Mouse (Mus musculus) midbrain, embryonic 12.5 days (tissue): ENCODE measurements around the gene Serpinh1. TPM values are rescaled to one million over a fixed set of nuclear protein-coding genes. Genes with fewer than 3 reads are reported as not detected.
"Not testable (repeated sequence)": the region's sequence is repeated elsewhere in the genome, so short reads cannot be mapped to it uniquely, and the experiment has no call there.

Experiments used
- ATAC-seq: fragments of 200-750 bp; cut with Nextera tagmentation; 2 replicates; pipeline ENCODE4 v1.8.0; 2017; ENCODE audit warnings: low read depth, moderate TSS enrichment, moderate library complexity; ENCODE audit not compliant: low FRiP score
- H3K27ac ChIP-seq: fragments of 300-500 bp; sonication (generic); replicated peaks from 2 replicates; pipeline ENCODE4 v1.5.1; 2016; ENCODE audit warnings: mild to moderate bottlenecking
- H3K27me3 ChIP-seq: fragments of 300-500 bp; sonication (generic); 2 replicates; pipeline ENCODE4 v1.6.1; 2016; ENCODE audit warnings: mild to moderate bottlenecking
- H3K36me3 ChIP-seq: fragments of 300-500 bp; sonication (generic); 2 replicates; pipeline ENCODE4 v1.6.1; 2016
- H3K4me1 ChIP-seq: fragments of 300-500 bp; sonication (generic); 2 replicates; pipeline ENCODE4 v1.6.1; 2016
- H3K4me2 ChIP-seq: fragments of 300-500 bp; sonication (generic); replicated peaks from 2 replicates; pipeline ENCODE4 v1.6.1; 2016; ENCODE audit warnings: mild to moderate bottlenecking, moderate library complexity
- H3K4me3 ChIP-seq: fragments of 300-500 bp; sonication (generic); 2 replicates; pipeline ENCODE4 v1.5.1; 2016; ENCODE audit warnings: mild to moderate bottlenecking
- H3K9ac ChIP-seq: fragments of 300-500 bp; sonication (generic); replicated peaks from 2 replicates; pipeline ENCODE4 v1.6.1; 2016; ENCODE audit warnings: mild to moderate bottlenecking, moderate library complexity
- H3K9me3 ChIP-seq: fragments of 300-500 bp; sonication (generic); 2 replicates; pipeline ENCODE4 v1.6.1; 2016; ENCODE audit warnings: mild to moderate bottlenecking
- WGBS: fragments of 180-500 bp; shearing (Covaris S2); methylation state at CpG from one replicate; pipeline ENCODE4 v1.1.7; 2016; 5-methylcytosine and 5-hydroxymethylcytosine counted together
- polyA plus RNA-seq: library from polyadenylated mRNA; unstranded; fragments of >200 nt; fragmentation: Nextera tagmentation; extraction: Ambion mirVana; gene quantifications from 2 replicates; pipeline ENCODE4 v1.2.1, GENCODE M21; 2016

The Serpinh1 gene
- polyA plus RNA-seq, 1 experiment from 2014 or later: 557 TPM

GRCm38 (mm10) chr7:99386030-99386429, 33.0 kb upstream of the Serpinh1 start:
- peaks cover 61% of the 10 kb centered on the region for H3K4me1 ChIP-seq
- no peak overlapping the region for H3K27ac ChIP-seq
- no peak overlapping the region for H3K4me3 ChIP-seq
- WGBS: 64% methylated on average over 5 of the region's 5 CpGs
- H3K4me2 ChIP-seq: no peak overlapping the region
- H3K9me3 ChIP-seq: no peaks in the 10 kb centered on the region
- H3K9ac ChIP-seq: no peak overlapping the region; the same call in 1 of the 2 replicates
- H3K27me3 ChIP-seq: peaks cover 17% of the 10 kb centered on the region
- no peak for ATAC-seq
- H3K36me3 ChIP-seq: peaks cover 24% of the 10 kb centered on the region

- H3K27me3 ChIP-seq: peaks cover 17% of the 10 kb centered on the region
- 29% methylated on average over 4 of the region's 4 CpGs for whole genome bisulfite sequencing
- H3K9me3 ChIP-seq: no peaks in the 10 kb centered on the region
- H3K4me2 ChIP-seq: peak overlapping the region; percentile 89
- no peak for ATAC-seq
- H3K27ac ChIP-seq: peak overlapping the region; percentile 64
- H3K4me3 ChIP-seq: peak overlapping the region; percentile 71
- peak overlapping the region; percentile 82 for H3K9ac ChIP-seq
- H3K36me3 ChIP-seq: peaks cover 18% of the 10 kb centered on the region
- H3K4me1 ChIP-seq: peaks cover 54% of the 10 kb centered on the region
These were observed 31.1 kb upstream of the Serpinh1 start for GRCm38 (mm10) chr7:99384101-99384611.

GRCm38 (mm10) chr7:99383246-99383645, 30.2 kb upstream of the Serpinh1 start:
- H3K4me3 ChIP-seq: peak overlapping the region; percentile 71
- 61% methylated on average over 5 of the region's 5 CpGs for WGBS
- peaks cover 17% of the 10 kb centered on the region for H3K27me3 ChIP-seq
- H3K4me1 ChIP-seq: peaks cover 47% of the 10 kb centered on the region
- no peaks in the 10 kb centered on the region for H3K9me3 ChIP-seq
- H3K4me2 ChIP-seq: peak overlapping the region; percentile 89
- peak overlapping the region; percentile 82 for H3K9ac ChIP-seq
- ATAC-seq: no peak
- H3K36me3 ChIP-seq: peaks cover 11% of the 10 kb centered on the region; the same call in 1 of the 2 replicates
- H3K27ac ChIP-seq: peak overlapping the region; percentile 64; the same call in 1 of the 2 replicates

GRCm38 (mm10) chr7:99382088-99383000, 29.3 kb upstream of the Serpinh1 start:
- H3K36me3 ChIP-seq: peaks cover 3% of the 10 kb centered on the region; the same call in 1 of the 2 replicates
- H3K4me1 ChIP-seq: peaks cover 47% of the 10 kb centered on the region
- peak overlapping the region; percentile 82 for H3K9ac ChIP-seq
- H3K9me3 ChIP-seq: no peaks in the 10 kb centered on the region
- peak overlapping the region; percentile 71 for H3K4me3 ChIP-seq
- H3K27me3 ChIP-seq: peaks cover 17% of the 10 kb centered on the region
- peak overlapping the region; percentile 94 for H3K27ac ChIP-seq
- H3K4me2 ChIP-seq: peak overlapping the region; percentile 89
- WGBS: 10% methylated on average over 30 of the region's 30 CpGs
- no peak for ATAC-seq

GRCm38 (mm10) chr7:99381214-99382087, 28.4 kb upstream of the Serpinh1 start, which contains the start of gene Gdpd5:
Gene Gdpd5 (plus strand): TSS chr7:99381414.
- peak within 1 kb of the TSS; percentile 89 for H3K4me2 ChIP-seq
- under 1% methylated on average over 73 of the region's 73 CpGs for WGBS
- peak within 1 kb of the TSS; percentile 94 for H3K27ac ChIP-seq
- peaks cover 47% of the 10 kb centered on the region for H3K4me1 ChIP-seq
- H3K4me3 ChIP-seq: peak within 1 kb of the TSS; percentile 71
- H3K9me3 ChIP-seq: no peaks in the 10 kb centered on the region
- H3K9ac ChIP-seq: peak within 1 kb of the TSS; percentile 82
- no peaks in the 10 kb centered on the region for H3K36me3 ChIP-seq
- peaks cover 17% of the 10 kb centered on the region for H3K27me3 ChIP-seq
- ATAC-seq: peak; percentile 96

- peak; percentile 61 for ATAC-seq
- Histone ChIP-seq H3K4me1 (peaks cover 42% of the 10 kb centered on the region), H3K4me3 (peak overlapping the region; percentile 71), H3K9me3 (no peaks in the 10 kb centered on the region), H3K27me3 (peaks cover 17% of the 10 kb centered on the region), H3K4me2 (peak overlapping the region; percentile 89), H3K9ac (peak overlapping the region; percentile 66), H3K36me3 (no peaks in the 10 kb centered on the region), H3K27ac (peak overlapping the region; percentile 94)
- 0% methylated on average over 24 of the region's 24 CpGs for WGBS
These were observed 27.6 kb upstream of the Serpinh1 start for GRCm38 (mm10) chr7:99380491-99381213.

- Histone ChIP-seq H3K36me3 (no peaks in the 10 kb centered on the region), H3K27ac (no peak overlapping the region), H3K4me3 (no peak overlapping the region), H3K9ac (no peak overlapping the region), H3K4me2 (no peak overlapping the region), H3K9me3 (no peaks in the 10 kb centered on the region), H3K27me3 (peaks cover 17% of the 10 kb centered on the region), H3K4me1 (peaks cover 27% of the 10 kb centered on the region)
- 78% methylated on average over 8 of the region's 8 CpGs for WGBS
- no peak for ATAC-seq
These were observed 25.8 kb upstream of the Serpinh1 start for GRCm38 (mm10) chr7:99378870-99379269.

GRCm38 (mm10) chr7:99375455-99375854, 22.4 kb upstream of the Serpinh1 start:
- no peak overlapping the region for H3K9ac ChIP-seq
- H3K4me2 ChIP-seq: no peak overlapping the region
- H3K27me3 ChIP-seq: peaks cover 4% of the 10 kb centered on the region; the same call in 1 of the 2 replicates
- 5% methylated on average over 4 of the region's 4 CpGs for WGBS
- H3K27ac ChIP-seq: no peak overlapping the region
- no peak for ATAC-seq
- H3K4me3 ChIP-seq: no peak overlapping the region
- no peaks in the 10 kb centered on the region for H3K36me3 ChIP-seq
- peaks cover 9% of the 10 kb centered on the region for H3K4me1 ChIP-seq
- no peaks in the 10 kb centered on the region for H3K9me3 ChIP-seq

- ATAC-seq, H3K4me3 ChIP-seq, H3K9me3 ChIP-seq, H3K27ac ChIP-seq, H3K27me3 ChIP-seq, H3K36me3 ChIP-seq, H3K4me1 ChIP-seq, H3K9ac ChIP-seq, H3K4me2 ChIP-seq: not testable (repeated sequence)
- 61% methylated on average over 3 of the region's 3 CpGs for WGBS
These were observed 21.3 kb upstream of the Serpinh1 start for GRCm38 (mm10) chr7:99374325-99374724.

GRCm38 (mm10) chr7:99366716-99367115, 13.7 kb upstream of the Serpinh1 start:
- H3K4me2 ChIP-seq: no peak overlapping the region
- H3K4me1 ChIP-seq: peaks cover 7% of the 10 kb centered on the region; the same call in 1 of the 2 replicates
- H3K4me3 ChIP-seq: no peak overlapping the region
- H3K36me3 ChIP-seq: no peaks in the 10 kb centered on the region
- H3K27me3 ChIP-seq: peaks cover 20% of the 10 kb centered on the region; the same call in 1 of the 2 replicates
- no peak overlapping the region for H3K27ac ChIP-seq
- no peak for ATAC-seq
- H3K9me3 ChIP-seq: 0 out of 2 replicates have a peak, but pooled peaks cover 3% of the 10 kb centered on the region
- H3K9ac ChIP-seq: no peak overlapping the region
- 76% methylated on average over 6 of the region's 6 CpGs for WGBS

GRCm38 (mm10) chr7:99365069-99365468, 12.0 kb upstream of the Serpinh1 start:
- no peak overlapping the region for H3K9ac ChIP-seq
- 5% methylated on average over 5 of the region's 5 CpGs for WGBS
- H3K36me3 ChIP-seq: no peaks in the 10 kb centered on the region
- no peak overlapping the region for H3K27ac ChIP-seq
- no peak overlapping the region for H3K4me3 ChIP-seq
- ATAC-seq: peak; percentile 52; the same call in 1 of the 2 replicates
- H3K4me1 ChIP-seq: peaks cover 22% of the 10 kb centered on the region
- H3K9me3 ChIP-seq: 0 out of 2 replicates have a peak, but pooled peaks cover 3% of the 10 kb centered on the region
- H3K27me3 ChIP-seq: 0 out of 2 replicates have a peak, but pooled peaks cover 17% of the 10 kb centered on the region
- H3K4me2 ChIP-seq: peak overlapping the region; percentile 25
